Mouse (Mus musculus) thymus, adult 2 months (tissue): ENCODE results near the gene Paqr3. TPM values are rescaled to one million over a fixed set of nuclear protein-coding genes. Genes with fewer than 3 reads are reported as not detected.

Experiments used
- DNase-seq: peaks from one replicate; pipeline ENCODE4 v3.0.0; 2021
- H3K27ac ChIP-seq: fragments of 200-500 bp; 2 replicates; pipeline ENCODE4 v1.5.1; 2012; ENCODE audit warnings: low read length, control low read depth; ENCODE audit not compliant: control insufficient read depth, insufficient read depth
- H3K27me3 ChIP-seq: fragments of 200-500 bp; 2 replicates; pipeline ENCODE4 v1.6.1; 2012; ENCODE audit warnings: mild to moderate bottlenecking, low read length, moderate library complexity, mixed read lengths; ENCODE audit not compliant: control insufficient read depth, insufficient read depth
- H3K36me3 ChIP-seq: fragments of 200-500 bp; 2 replicates; pipeline ENCODE4 v1.6.1; 2012; ENCODE audit warnings: mild to moderate bottlenecking, low read length, moderate library complexity; ENCODE audit not compliant: control insufficient read depth, insufficient read depth
- H3K4me1 ChIP-seq: fragments of 200-500 bp; replicated peaks from 2 replicates; pipeline ENCODE4 v1.6.1; 2012; ENCODE audit warnings: low read length; ENCODE audit not compliant: control insufficient read depth, insufficient read depth
- H3K4me3 ChIP-seq: fragments of 200-500 bp; 2 replicates; pipeline ENCODE4 v1.5.1; 2012; ENCODE audit warnings: mild to moderate bottlenecking, low read length, control low read depth, moderate library complexity; ENCODE audit not compliant: control insufficient read depth, insufficient read depth
- CTCF ChIP-seq: fragments of 200-500 bp; IDR thresholded peaks from 2 replicates; pipeline ENCODE4 v1.5.1; 2012; ENCODE audit warnings: mild to moderate bottlenecking, control low read depth, low read length, moderate library complexity, borderline replicate concordance; ENCODE audit not compliant: control insufficient read depth, poor library complexity, insufficient read depth; ENCODE audit errors: extremely low read depth
- POLR2A ChIP-seq: fragments of 200-500 bp; IDR thresholded peaks from 2 replicates; pipeline ENCODE4 v1.6.1; 2012; ENCODE audit warnings: mild to moderate bottlenecking, low read length, control low read depth, moderate library complexity; ENCODE audit not compliant: control insufficient read depth, poor library complexity, insufficient read depth; ENCODE audit errors: extremely low read depth
- WGBS: fragments of 180-500 bp; shearing (Covaris S2); methylation state at CpG from one replicate; pipeline ENCODE4 v1.1.7; 2018; 5-methylcytosine and 5-hydroxymethylcytosine counted together
- polyA plus RNA-seq: library from polyadenylated mRNA; depleted of rRNA; stranded (reverse); fragments of >200 nt; gene quantifications from 2 replicates; pipeline ENCODE4 v1.2.3, GENCODE M21; 2012; rRNA removed

Paqr3 gene
- polyA plus RNA-seq, 1 experiment = 3.3 TPM

DNA sequence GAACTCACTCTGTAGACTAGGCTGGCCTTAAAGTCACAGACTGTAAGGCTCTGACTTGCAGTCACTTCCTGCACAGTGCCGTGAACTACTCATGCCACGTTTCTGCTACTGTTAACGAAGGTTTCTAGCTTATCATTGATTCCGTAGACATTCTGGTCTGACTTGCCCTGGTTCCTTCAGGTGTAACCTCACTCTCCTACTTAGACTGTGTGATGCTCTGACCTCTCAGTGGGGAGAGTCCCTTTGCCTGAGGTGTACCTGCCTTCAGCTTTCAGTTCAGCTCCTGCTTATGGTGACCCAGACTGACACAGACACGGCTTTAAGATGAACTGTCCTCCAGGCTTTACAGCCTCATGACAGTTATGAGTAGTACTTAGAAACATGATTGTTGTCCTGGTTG, 57.2 kb downstream of the Paqr3 start:
- Histone ChIP-seq H3K27ac (no peak overlapping the region), H3K4me3 (no peak overlapping the region), H3K36me3 (peaks cover 35% of the 10 kb centered on the region), H3K27me3 (no peaks in the 10 kb centered on the region), H3K4me1 (no peaks in the 10 kb centered on the region)
- no peak for TF ChIP-seq CTCF
- no peak for TF ChIP-seq POLR2A
- WGBS = 95% methylated on average over 5 of the region's 5 CpGs
- DNase-seq = no peak

DNA sequence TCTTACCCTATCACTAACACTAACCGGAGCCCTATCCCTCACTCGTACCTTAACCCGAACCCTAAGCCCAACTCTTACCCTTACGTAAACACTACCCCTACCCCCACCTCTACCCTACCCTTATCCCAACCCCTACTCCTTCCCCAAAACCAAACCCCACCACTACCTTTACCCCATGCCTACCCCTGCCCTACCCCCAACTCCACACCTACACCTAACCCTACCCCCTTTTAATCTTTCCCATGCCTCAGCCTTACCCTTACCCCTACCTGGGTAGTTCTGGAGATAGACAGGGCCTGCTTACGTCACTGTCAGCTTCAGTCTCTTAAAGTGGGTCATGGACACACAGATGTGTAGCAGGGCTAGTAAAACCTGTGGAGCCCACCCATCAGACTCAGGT, 62.5 kb downstream of the Paqr3 start:
- WGBS = 98% methylated on average over 5 of the region's 5 CpGs
- Histone ChIP-seq H3K27ac (no peak overlapping the region), H3K4me1 (no peaks in the 10 kb centered on the region), H3K4me3 (no peak overlapping the region), H3K27me3 (no peaks in the 10 kb centered on the region), H3K36me3 (peaks cover 12% of the 10 kb centered on the region)
- no peak for DNase-seq
- TF ChIP-seq POLR2A (no peak), CTCF (no peak)

DNA sequence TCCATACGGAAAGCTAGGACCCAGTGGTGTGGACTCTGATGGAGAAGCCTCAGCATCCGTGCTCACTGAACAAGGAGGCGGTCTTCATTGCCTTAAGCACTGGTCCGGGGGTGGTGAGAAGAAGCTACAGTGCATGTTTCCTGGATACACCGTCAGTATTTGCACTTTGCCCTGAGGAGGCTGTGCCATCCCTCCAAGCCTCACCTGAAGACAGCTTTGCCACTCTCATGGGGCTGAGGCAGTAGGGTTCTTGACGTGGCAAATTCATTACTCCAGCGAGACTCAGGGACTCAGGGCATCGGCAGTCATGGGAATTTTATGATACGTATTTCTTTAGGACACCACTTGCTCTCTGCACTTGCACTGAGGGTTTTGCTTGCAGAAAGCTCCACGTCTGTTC, 64.7 kb downstream of the Paqr3 start:
- Histone ChIP-seq H3K27me3 (no peaks in the 10 kb centered on the region), H3K36me3 (peaks cover 4% of the 10 kb centered on the region; the same call in 1 of the 2 replicates), H3K4me1 (no peaks in the 10 kb centered on the region), H3K27ac (no peak overlapping the region), H3K4me3 (no peak overlapping the region)
- no peak for DNase-seq
- no peak for TF ChIP-seq POLR2A
- no peak for TF ChIP-seq CTCF
- 95% methylated on average over 10 of the region's 10 CpGs for WGBS

DNA sequence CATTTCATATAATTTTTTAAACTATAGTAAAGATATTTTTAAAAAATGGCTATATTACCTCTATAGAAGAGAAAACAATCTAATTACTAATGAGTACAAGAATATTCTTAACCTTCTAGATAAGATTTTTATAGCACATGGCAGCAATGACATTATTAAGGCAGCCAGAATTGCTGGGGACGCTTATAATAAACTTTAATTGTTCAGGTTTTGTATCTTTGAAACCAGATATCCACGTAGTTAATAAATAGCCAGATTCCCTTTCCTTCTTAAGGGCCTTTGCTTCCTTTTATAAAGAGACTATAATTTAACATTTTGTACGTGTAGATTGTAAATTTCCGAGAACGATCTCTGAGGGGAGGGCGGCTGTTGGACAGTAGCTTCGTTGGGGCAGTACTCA, 66.1 kb downstream of the Paqr3 start:
- Histone ChIP-seq H3K27ac (no peak overlapping the region), H3K27me3 (no peaks in the 10 kb centered on the region), H3K4me3 (no peak overlapping the region), H3K36me3 (peaks cover 11% of the 10 kb centered on the region), H3K4me1 (no peaks in the 10 kb centered on the region)
- WGBS = 98% methylated on average over 7 of the region's 7 CpGs
- TF ChIP-seq POLR2A (no peak), CTCF (no peak)
- no peak for DNase-seq

Other genes starting within 250 kb of the Paqr3 start
- gene Bmp2k, start 113.9 kb downstream of the Paqr3 start, polyA plus RNA-seq = 21.7 and 27.5 TPM in 2 replicates